Mouse (Mus musculus) embryo, embryonic 9.5 days (tissue): Measurements from ENCODE around the gene Lrrc57.
"Not testable (repeated sequence)": the region's sequence is repeated elsewhere in the genome, so short reads cannot be mapped to it uniquely, and the experiment has no call there.

Experiments
- DNase-seq: peaks from one replicate; pipeline ENCODE4 v3.0.0-alpha.2; 2017; ENCODE audit errors: extremely low spot score

Gene Lrrc57

DNA sequence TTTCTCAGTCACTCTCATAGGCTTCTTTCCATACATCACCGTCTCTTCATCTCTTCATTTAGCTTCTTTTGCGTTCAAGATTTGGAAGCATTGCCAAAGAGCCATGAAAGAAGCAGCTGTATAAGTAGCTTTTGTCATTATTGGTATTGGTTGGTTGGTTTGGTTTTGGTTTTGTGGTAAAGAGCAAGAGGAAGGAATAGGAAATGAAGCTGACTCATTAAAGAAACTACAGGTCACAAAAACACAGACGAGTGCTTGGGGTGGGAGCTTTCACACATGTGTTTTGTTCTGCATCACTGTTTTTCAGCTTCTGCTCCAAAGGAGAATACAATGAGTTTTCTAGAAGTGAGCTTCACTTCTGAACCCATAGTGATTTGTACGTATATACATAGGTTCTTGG lies 9.8 kb downstream of the Lrrc57 start:
- no peak for DNase-seq

DNA sequence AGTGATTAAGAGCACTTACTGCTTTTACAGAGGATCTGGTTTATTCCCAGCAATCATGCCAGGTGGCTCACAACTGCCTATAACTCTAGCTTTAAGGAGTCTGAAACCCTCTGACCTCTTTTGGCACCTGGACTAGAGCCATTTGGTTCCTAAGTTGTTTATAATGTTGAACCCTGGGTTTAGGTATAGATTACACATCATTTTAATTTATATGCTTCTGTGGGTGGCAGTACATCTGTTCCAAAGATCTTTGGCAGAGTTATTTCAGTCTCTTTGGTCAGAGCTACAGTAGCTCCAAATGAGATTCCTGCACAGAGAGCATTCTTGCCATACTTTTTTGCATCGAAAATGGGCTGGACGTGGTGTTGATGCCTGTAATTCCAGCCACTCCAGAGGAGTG lies 11.6 kb downstream of the Lrrc57 start:
- no peak for DNase-seq

DNA sequence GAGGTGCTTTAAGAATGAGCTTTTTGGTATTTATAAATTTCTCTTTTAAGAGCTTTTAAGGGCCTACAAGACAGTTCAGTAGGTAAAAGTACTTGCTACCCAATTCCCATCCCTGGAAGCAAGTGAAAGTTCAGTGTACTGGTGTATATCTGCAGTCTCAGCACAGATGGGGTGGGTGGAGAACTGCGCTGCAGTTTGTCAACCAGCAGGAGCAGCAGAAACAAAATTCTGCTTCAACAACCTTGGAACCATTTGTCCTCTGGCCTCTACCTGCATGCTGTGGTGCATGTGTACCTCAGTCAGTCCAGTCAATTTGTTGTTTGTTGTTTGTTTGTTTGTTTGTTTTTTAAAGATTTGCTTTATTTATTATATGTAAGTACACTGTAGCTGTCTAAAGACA lies 17.1 kb downstream of the Lrrc57 start:
- no peak for DNase-seq

GRCm38 (mm10) chr2:120589759-120590158 lies 19.6 kb downstream of the Lrrc57 start:
- DNase-seq = no peak

- DNase-seq = no peak
Observed at GRCm38 (mm10) chr2:120578286-120578685, 31.0 kb downstream of the Lrrc57 start.

GRCm38 (mm10) chr2:120577799-120578198 lies 31.5 kb downstream of the Lrrc57 start:
- DNase-seq = no peak

DNA sequence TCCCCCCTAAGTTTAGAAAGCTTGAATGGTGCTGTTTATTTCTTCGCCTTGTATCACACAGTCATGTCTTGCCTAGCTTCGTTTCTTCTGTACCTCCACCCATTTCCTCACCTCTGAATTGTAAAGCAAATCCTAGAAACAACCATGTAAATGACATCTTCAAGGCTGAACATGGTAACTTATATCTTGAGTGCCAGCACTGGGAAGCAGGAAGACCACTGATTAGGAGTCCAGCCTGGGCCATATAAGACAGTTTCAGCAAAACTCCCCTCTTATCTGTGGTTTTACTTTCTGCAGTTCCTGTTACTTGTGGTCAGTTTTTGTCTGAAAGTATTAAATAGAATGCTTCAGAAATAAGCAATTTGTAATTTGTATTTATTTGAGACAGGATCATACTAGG lies 33.3 kb downstream of the Lrrc57 start:
- no peak for DNase-seq

- no peak for DNase-seq
Observed at GRCm38 (mm10) chr2:120575121-120575520, 34.2 kb downstream of the Lrrc57 start.

DNA sequence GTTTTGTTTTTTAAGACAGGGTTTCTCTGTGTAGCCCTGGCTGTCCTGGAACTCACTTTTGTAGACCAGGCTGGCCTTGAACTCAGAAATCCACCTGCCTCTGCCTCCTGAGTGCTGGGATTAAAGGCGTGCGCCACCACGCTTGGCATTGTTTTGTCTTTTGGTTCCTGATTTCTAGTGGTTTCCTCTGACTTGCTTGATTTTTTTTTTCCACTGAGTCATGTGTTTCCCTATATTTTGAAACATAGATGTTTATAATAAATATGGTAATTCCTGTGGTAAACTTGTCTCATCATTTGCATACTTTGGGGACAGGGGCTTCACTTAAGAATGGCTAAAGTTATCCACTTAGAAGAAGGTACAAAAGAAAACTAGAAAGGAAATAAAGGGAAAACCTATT lies 37.2 kb downstream of the Lrrc57 start:
- DNase-seq = not testable (repeated sequence)

- no peak for DNase-seq
Observed at GRCm38 (mm10) chr2:120571081-120571480, 38.2 kb downstream of the Lrrc57 start.

- no peak for DNase-seq
Observed at GRCm38 (mm10) chr2:120567798-120568320, 41.5 kb downstream of the Lrrc57 start.

GRCm38 (mm10) chr2:120566886-120567797 lies 42.2 kb downstream of the Lrrc57 start, which contains the start of gene Snap23:
Gene Snap23, plus strand, starts transcription at chr2:120567671.
- DNase-seq = peak; percentile 96

DNA sequence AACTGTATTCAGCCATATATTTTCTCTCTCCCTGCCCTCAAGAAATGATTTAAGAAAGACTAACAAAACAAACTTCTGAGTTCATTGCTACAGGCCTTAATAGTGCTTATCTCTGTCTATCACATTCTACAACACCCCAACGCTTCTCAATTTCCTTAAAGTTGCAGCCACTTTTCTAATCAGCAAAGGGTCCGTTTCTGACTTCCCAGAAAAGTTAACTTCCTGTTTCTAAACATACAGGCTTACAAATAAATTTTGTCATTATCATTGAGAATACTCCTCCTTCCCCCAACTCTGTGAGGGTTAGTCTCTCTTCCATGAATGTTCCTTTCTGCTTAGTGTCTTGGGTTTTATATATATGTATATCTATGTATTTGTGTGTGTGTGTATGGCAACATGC lies 44.0 kb downstream of the Lrrc57 start:
- no peak for DNase-seq

GRCm38 (mm10) chr2:120564548-120565188 lies 44.7 kb downstream of the Lrrc57 start:
- DNase-seq = not testable (repeated sequence)

DNA sequence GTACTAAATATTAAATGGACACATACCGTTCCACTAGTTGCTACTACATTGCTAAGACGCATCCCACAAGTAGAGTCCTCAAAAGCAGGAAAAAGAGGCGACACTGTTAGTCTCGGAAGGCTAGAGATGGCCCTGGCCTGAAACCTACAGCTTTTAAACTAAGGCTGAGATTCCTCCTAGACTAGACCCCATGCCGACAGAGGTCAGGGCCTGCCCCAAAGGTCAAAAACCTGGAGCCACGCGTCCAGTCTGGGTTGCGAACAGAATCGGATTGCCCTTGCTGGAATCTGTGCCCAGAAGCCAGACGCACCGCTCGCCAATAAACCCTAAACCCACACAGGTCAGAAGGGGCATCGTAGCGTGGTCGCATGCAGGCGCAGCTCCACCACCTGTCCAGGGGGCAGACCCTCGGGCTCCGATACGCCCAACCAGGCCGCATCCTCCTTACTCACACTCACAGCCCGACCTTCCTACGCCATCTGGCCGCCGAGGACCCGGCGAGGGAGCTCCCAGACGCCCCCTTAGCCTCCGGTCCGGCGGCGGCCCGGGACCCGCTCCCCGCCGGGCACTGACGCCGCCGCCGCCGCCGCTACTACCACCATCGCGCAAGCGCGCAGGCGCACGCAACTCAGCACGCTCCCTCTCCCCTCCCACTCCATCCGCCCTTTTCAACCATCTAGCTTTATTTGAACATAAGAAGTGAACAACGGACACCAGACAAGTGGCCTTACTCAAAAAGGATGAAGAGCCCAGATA lies 45.9 kb downstream of the Lrrc57 start, which contains the start of gene Zfp106:
Zfp106 (minus strand) TSS at position 609 of the 756 bp plus-strand sequence.
- peak; percentile 90 for DNase-seq

- no peak for DNase-seq
Observed at GRCm38 (mm10) chr2:120562859-120563234, 46.5 kb downstream of the Lrrc57 start.

DNA sequence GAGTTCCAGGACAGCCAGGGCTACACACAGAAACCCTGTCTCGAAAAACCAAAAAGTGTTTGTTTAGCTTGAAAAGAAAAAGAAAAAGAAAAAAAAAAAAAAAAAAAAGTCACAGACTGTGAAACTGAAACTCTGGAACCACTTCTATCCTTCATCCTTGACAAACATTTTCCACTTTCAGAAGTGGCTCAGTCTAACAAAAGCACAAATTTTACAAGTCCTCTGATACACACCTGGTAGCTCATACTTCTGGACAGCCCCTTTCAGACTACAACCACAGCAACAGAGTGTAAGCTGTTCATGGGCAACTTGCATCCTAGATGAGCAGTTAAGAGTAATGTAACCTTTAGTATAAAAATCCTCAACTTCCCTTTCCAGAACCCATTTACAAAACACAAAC lies 47.8 kb downstream of the Lrrc57 start:
- no peak for DNase-seq

DNA sequence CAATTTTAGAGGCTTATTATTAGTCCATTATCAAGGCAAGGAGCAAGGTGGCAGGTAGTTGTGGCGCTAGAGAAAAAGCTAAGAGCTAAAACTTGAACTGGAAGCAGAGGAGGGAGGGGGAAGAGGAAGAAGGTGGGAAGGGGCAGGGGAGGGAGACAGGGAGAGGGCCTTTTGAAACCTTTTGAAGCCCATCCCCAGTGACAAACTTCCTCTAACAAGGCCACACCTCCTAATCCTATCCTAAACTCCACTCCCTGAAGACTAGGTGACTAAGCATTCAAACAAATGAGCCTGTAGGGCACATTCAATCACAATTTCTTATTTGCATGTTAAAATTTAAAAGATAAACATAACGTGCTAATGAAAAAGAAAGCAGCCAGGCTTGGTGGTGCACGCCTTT lies 50.5 kb downstream of the Lrrc57 start:
- DNase-seq = no peak

GRCm38 (mm10) chr2:120556868-120557267 lies 52.5 kb downstream of the Lrrc57 start:
- DNase-seq = no peak
